Mouse (Mus musculus): Measurements from ENCODE around the gene Ltbp2. TPM values are rescaled to one million over a fixed set of nuclear protein-coding genes. Genes with fewer than 3 reads are reported as not detected.

The Ltbp2 gene
- polyA plus RNA-seq, 1 experiment from 2014 or later: 0.29 TPM

- no peaks in the 10 kb centered on the region for H3K27me3 ChIP-seq (replicated peaks; ENCODE audit: control insufficient read depth, insufficient read depth, low read length)
- DNase-seq (ENCODE audit: low spot score) (no peak), ATAC-seq (replicated peaks; ENCODE audit: low FRiP score) (no peak)
- H3K36me3 ChIP-seq (ENCODE audit: control insufficient read depth, insufficient read depth, low read length): peaks cover 15% of the 10 kb centered on the region
- H3K4me3 ChIP-seq (ENCODE audit: low read depth, low read length): no peak overlapping the region
- H3K9ac ChIP-seq (ENCODE audit: low read depth, low read length): no peak overlapping the region
- WGBS: 76% methylated on average over 5 of the region's 5 CpGs
- H3K4me1 ChIP-seq (replicated peaks; ENCODE audit: control insufficient read depth, insufficient read depth, low read length): peaks cover 6% of the 10 kb centered on the region; the same call in 1 of the 2 replicates
- H3K9me3 ChIP-seq (ENCODE audit: control insufficient read depth, low read length): no peaks in the 10 kb centered on the region
- no peak overlapping the region for H3K27ac ChIP-seq (ENCODE audit: low read depth, low read length)
- no peak overlapping the region for H3K4me2 ChIP-seq
Measured at GRCm38 (mm10) chr12:84762532-84762931, 113.8 kb downstream of the Ltbp2 start.

- H3K4me1 ChIP-seq (replicated peaks; ENCODE audit: control insufficient read depth, insufficient read depth, low read length): 0 out of 2 replicates have a peak, but pooled peaks cover 2% of the 10 kb centered on the region
- ATAC-seq (replicated peaks; ENCODE audit: low FRiP score) (no peak), DNase-seq (ENCODE audit: low spot score) (no peak)
- WGBS: 65% methylated on average over 2 of the region's 2 CpGs
- H3K27me3 ChIP-seq (replicated peaks; ENCODE audit: control insufficient read depth, insufficient read depth, low read length): no peaks in the 10 kb centered on the region
- no peaks in the 10 kb centered on the region for H3K9me3 ChIP-seq (ENCODE audit: control insufficient read depth, low read length)
- no peak overlapping the region for H3K27ac ChIP-seq (ENCODE audit: low read depth, low read length)
- H3K4me2 ChIP-seq: no peak overlapping the region
- peaks cover 12% of the 10 kb centered on the region; the same call in 1 of the 2 replicates for H3K36me3 ChIP-seq (ENCODE audit: control insufficient read depth, insufficient read depth, low read length)
- H3K9ac ChIP-seq (ENCODE audit: low read depth, low read length): no peak overlapping the region
- H3K4me3 ChIP-seq (ENCODE audit: low read depth, low read length): no peak overlapping the region
Measured at GRCm38 (mm10) chr12:84759063-84759462, 117.3 kb downstream of the Ltbp2 start.

DNA sequence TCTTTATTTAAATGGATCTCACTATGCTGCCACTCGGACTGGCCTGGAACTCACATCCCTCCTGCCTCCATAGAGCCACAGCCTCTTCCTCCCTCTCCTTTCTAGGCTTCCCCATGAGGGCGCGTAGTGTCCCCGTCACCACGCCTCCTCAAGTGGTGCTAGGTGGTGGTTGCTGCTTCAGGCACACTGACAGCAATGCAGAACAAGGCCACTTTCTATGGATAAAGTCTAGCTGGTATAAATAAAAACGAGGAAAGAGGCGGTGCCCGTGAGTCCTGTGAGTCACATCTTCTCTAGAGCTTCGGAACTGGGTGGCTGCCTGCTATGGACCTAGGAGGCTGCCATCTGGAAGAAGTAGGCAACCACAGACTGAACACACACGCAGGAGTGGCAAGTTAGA, 120.3 kb downstream of the Ltbp2 start:
- Histone ChIP-seq H3K4me2 (no peak overlapping the region), H3K4me1 (replicated peaks; ENCODE audit: control insufficient read depth, insufficient read depth, low read length) (no peaks in the 10 kb centered on the region), H3K4me3 (ENCODE audit: low read depth, low read length) (no peak overlapping the region), H3K27me3 (replicated peaks; ENCODE audit: control insufficient read depth, insufficient read depth, low read length) (no peaks in the 10 kb centered on the region), H3K9me3 (ENCODE audit: control insufficient read depth, low read length) (no peaks in the 10 kb centered on the region), H3K36me3 (ENCODE audit: control insufficient read depth, insufficient read depth, low read length) (peaks cover 5% of the 10 kb centered on the region; the same call in 1 of the 2 replicates), H3K9ac (ENCODE audit: low read depth, low read length) (no peak overlapping the region), H3K27ac (ENCODE audit: low read depth, low read length) (no peak overlapping the region)
- no peak for ATAC-seq (replicated peaks; ENCODE audit: low FRiP score)
- no peak for DNase-seq (ENCODE audit: low spot score)
- 91% methylated on average over 10 of the region's 10 CpGs for WGBS

DNA sequence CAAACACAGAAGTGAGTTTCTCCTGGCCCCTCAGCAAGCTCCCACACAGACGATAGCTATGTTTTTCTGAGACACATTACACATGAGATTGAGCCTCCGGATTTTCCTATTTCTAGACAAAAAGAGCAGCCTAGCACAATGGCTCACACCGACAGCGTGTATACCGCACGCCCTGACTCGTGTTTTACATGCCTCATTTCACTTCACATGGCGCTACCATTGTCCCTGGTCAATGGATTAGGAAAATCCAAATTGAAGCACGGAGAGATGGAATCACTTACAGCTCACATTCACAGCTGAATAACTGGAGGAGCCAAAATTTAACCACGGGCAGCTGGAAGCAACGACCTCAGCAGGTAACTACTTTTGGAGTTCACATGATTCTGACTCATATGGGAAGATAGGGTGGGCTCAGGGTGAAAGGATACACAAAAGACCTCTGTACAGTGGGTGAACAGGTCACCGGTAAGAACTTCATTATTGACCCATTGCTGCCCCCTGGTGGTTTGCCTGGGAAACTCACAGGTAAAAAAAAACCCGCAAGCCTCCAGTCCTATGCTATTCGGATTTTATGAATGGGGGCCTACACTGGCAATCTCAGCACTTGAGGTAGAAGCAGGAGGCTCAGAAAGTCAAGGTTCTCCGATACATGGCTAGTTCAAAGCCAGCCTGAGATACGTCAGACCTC, 121.2 kb downstream of the Ltbp2 start:
- Histone ChIP-seq H3K27me3 (replicated peaks; ENCODE audit: control insufficient read depth, insufficient read depth, low read length) (no peaks in the 10 kb centered on the region), H3K9ac (ENCODE audit: low read depth, low read length) (no peak overlapping the region), H3K4me3 (ENCODE audit: low read depth, low read length) (no peak overlapping the region), H3K4me1 (replicated peaks; ENCODE audit: control insufficient read depth, insufficient read depth, low read length) (no peaks in the 10 kb centered on the region), H3K36me3 (ENCODE audit: control insufficient read depth, insufficient read depth, low read length) (peaks cover 5% of the 10 kb centered on the region; the same call in 1 of the 2 replicates), H3K27ac (ENCODE audit: low read depth, low read length) (no peak overlapping the region), H3K4me2 (no peak overlapping the region), H3K9me3 (ENCODE audit: control insufficient read depth, low read length) (no peaks in the 10 kb centered on the region)
- DNase-seq (ENCODE audit: low spot score): peak; percentile 66
- WGBS: 66% methylated on average over 16 of the region's 16 CpGs
- ATAC-seq (replicated peaks; ENCODE audit: low FRiP score): no peak

- ATAC-seq (replicated peaks; ENCODE audit: low FRiP score) (no peak), DNase-seq (ENCODE audit: low spot score) (no peak)
- no peak overlapping the region for H3K9ac ChIP-seq (ENCODE audit: low read depth, low read length)
Measured at GRCm38 (mm10) chr12:84752131-84752977, 124.0 kb downstream of the Ltbp2 start.

GRCm38 (mm10) chr12:84750661-84751060, 125.7 kb downstream of the Ltbp2 start:
- WGBS: 58% methylated on average over 14 of the region's 14 CpGs
- H3K4me1 ChIP-seq (replicated peaks; ENCODE audit: control insufficient read depth, insufficient read depth, low read length): no peaks in the 10 kb centered on the region
- H3K9ac ChIP-seq (ENCODE audit: low read depth, low read length): no peak overlapping the region
- H3K27ac ChIP-seq (ENCODE audit: low read depth, low read length): no peak overlapping the region
- H3K4me3 ChIP-seq (ENCODE audit: low read depth, low read length): no peak overlapping the region
- no peaks in the 10 kb centered on the region for H3K9me3 ChIP-seq (ENCODE audit: control insufficient read depth, low read length)
- H3K27me3 ChIP-seq (replicated peaks; ENCODE audit: control insufficient read depth, insufficient read depth, low read length): 0 out of 2 replicates have a peak, but pooled peaks cover 3% of the 10 kb centered on the region
- ATAC-seq (replicated peaks; ENCODE audit: low FRiP score): no peak
- DNase-seq (ENCODE audit: low spot score): no peak
- no peak overlapping the region for H3K4me2 ChIP-seq
- H3K36me3 ChIP-seq (ENCODE audit: control insufficient read depth, insufficient read depth, low read length): no peaks in the 10 kb centered on the region; the same call in 1 of the 2 replicates

More at GRCm38 (mm10) chr12:84752131-84752977, 124.0 kb downstream of the Ltbp2 start:
- 48% methylated on average over 14 of the region's 14 CpGs for WGBS
- Histone ChIP-seq H3K4me2 (no peak overlapping the region), H3K9me3 (ENCODE audit: control insufficient read depth, low read length) (no peaks in the 10 kb centered on the region), H3K27me3 (replicated peaks; ENCODE audit: control insufficient read depth, insufficient read depth, low read length) (no peaks in the 10 kb centered on the region), H3K4me1 (replicated peaks; ENCODE audit: control insufficient read depth, insufficient read depth, low read length) (no peaks in the 10 kb centered on the region), H3K27ac (ENCODE audit: low read depth, low read length) (no peak overlapping the region), H3K36me3 (ENCODE audit: control insufficient read depth, insufficient read depth, low read length) (peaks cover 3% of the 10 kb centered on the region; the same call in 1 of the 2 replicates), H3K4me3 (ENCODE audit: low read depth, low read length) (no peak overlapping the region)

- DNase-seq (ENCODE audit: low spot score) (no peak), ATAC-seq (replicated peaks; ENCODE audit: low FRiP score) (no peak)
- H3K9ac ChIP-seq (ENCODE audit: low read depth, low read length): no peak overlapping the region
- no peak overlapping the region for H3K4me2 ChIP-seq
- no peaks in the 10 kb centered on the region for H3K9me3 ChIP-seq (ENCODE audit: control insufficient read depth, low read length)
- no peaks in the 10 kb centered on the region for H3K36me3 ChIP-seq (ENCODE audit: control insufficient read depth, insufficient read depth, low read length)
- no peak overlapping the region for H3K4me3 ChIP-seq (ENCODE audit: low read depth, low read length)
- H3K27ac ChIP-seq (ENCODE audit: low read depth, low read length): no peak overlapping the region
- 49% methylated on average over 3 of the region's 3 CpGs for WGBS
- 0 out of 2 replicates have a peak, but pooled peaks cover 3% of the 10 kb centered on the region for H3K27me3 ChIP-seq (replicated peaks; ENCODE audit: control insufficient read depth, insufficient read depth, low read length)
- H3K4me1 ChIP-seq (replicated peaks; ENCODE audit: control insufficient read depth, insufficient read depth, low read length): no peaks in the 10 kb centered on the region
Measured at GRCm38 (mm10) chr12:84748134-84748533, 128.2 kb downstream of the Ltbp2 start.

GRCm38 (mm10) chr12:84745700-84746099, 130.6 kb downstream of the Ltbp2 start:
- Histone ChIP-seq H3K9me3 (ENCODE audit: control insufficient read depth, low read length) (no peaks in the 10 kb centered on the region), H3K4me2 (no peak overlapping the region), H3K9ac (ENCODE audit: low read depth, low read length) (no peak overlapping the region), H3K27me3 (replicated peaks; ENCODE audit: control insufficient read depth, insufficient read depth, low read length) (0 out of 2 replicates have a peak, but pooled peaks cover 3% of the 10 kb centered on the region), H3K4me1 (replicated peaks; ENCODE audit: control insufficient read depth, insufficient read depth, low read length) (no peaks in the 10 kb centered on the region), H3K4me3 (ENCODE audit: low read depth, low read length) (no peak overlapping the region), H3K27ac (ENCODE audit: low read depth, low read length) (no peak overlapping the region), H3K36me3 (ENCODE audit: control insufficient read depth, insufficient read depth, low read length) (no peaks in the 10 kb centered on the region)
- no peak for ATAC-seq (replicated peaks; ENCODE audit: low FRiP score)
- 70% methylated on average over 4 of the region's 4 CpGs for WGBS
- DNase-seq (ENCODE audit: low spot score): no peak
